Mouse (Mus musculus) kidney, adult 2 months (tissue): ENCODE results near the gene Tcte1. TPM values are rescaled to one million over a fixed set of nuclear protein-coding genes. Genes with fewer than 3 reads are reported as not detected.

Source experiments
- DNase-seq: peaks from one replicate; pipeline ENCODE4 v3.0.0; 2021
- H3K27ac ChIP-seq: fragments of 200-500 bp; 2 replicates; pipeline ENCODE4 v1.5.1; 2012; ENCODE audit warnings: low read depth, low read length, control low read depth, inconsistent platforms; ENCODE audit not compliant: insufficient read depth
- H3K27me3 ChIP-seq: fragments of 200-500 bp; replicated peaks from 2 replicates; pipeline ENCODE4 v1.6.1; 2012; ENCODE audit warnings: mild to moderate bottlenecking, moderate library complexity, low read length, inconsistent platforms; ENCODE audit not compliant: control insufficient read depth, insufficient read depth
- H3K36me3 ChIP-seq: fragments of 200-500 bp; 2 replicates; pipeline ENCODE4 v1.6.1; 2012; ENCODE audit warnings: mild to moderate bottlenecking, moderate library complexity, low read length, inconsistent platforms; ENCODE audit not compliant: control insufficient read depth, insufficient read depth
- H3K4me1 ChIP-seq: fragments of 200-500 bp; 2 replicates; pipeline ENCODE4 v1.6.1; 2011; ENCODE audit warnings: low read length; ENCODE audit not compliant: control insufficient read depth, insufficient read depth
- H3K4me3 ChIP-seq: fragments of 200-500 bp; 2 replicates; pipeline ENCODE4 v1.5.1; 2011; ENCODE audit warnings: mild to moderate bottlenecking, low read depth, low read length, control low read depth; ENCODE audit not compliant: insufficient read depth
- CTCF ChIP-seq: fragments of 200-500 bp; conservative IDR thresholded peaks from 2 replicates; pipeline ENCODE4 v1.5.1; 2011; ENCODE audit warnings: low read depth, mild to moderate bottlenecking, control low read depth, low read length, moderate library complexity, mixed read lengths; ENCODE audit not compliant: insufficient read depth, insufficient read length
- POLR2A ChIP-seq: fragments of 200-500 bp; IDR thresholded peaks from one replicate; pipeline ENCODE4 v1.6.1; 2011; ENCODE audit warnings: low read depth, low read length, control low read depth
- WGBS: fragments of 180-500 bp; shearing (Covaris S2); methylation state at CpG from one replicate; pipeline ENCODE4 v1.1.7; 2018; 5-methylcytosine and 5-hydroxymethylcytosine counted together
- polyA plus RNA-seq: library from polyadenylated mRNA; depleted of rRNA; stranded (reverse); fragments of >200 nt; gene quantifications from 2 replicates; pipeline ENCODE4 v1.2.3, GENCODE M21; 2012; rRNA removed

Gene Tcte1
- polyA plus RNA-seq, 1 experiment = 0.09 TPM

DNA sequence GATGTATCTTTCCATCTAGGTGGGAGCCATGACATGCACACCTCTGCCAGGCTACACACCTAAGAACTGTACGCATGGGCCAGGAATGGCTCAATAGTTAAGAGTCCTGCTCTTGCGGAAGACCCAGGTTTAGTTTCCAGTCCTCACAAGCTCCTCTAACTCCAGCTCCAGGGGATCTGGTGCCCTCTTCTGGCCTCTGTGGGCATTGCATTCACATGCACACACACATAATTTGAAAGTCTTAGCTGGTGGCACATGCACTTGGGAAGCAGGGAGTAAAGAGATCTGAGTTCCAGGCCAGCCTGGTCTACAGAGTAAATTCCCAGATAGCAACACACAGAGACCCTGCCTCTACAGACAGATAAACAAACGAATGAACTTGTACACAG lies 63.2 kb downstream of the Tcte1 start:
- 94% methylated on average over 3 of the region's 3 CpGs for WGBS
- Histone ChIP-seq H3K27me3 (no peaks in the 10 kb centered on the region), H3K27ac (peak overlapping the region; percentile 92; the same call in 1 of the 2 replicates), H3K36me3 (no peaks in the 10 kb centered on the region), H3K4me1 (peaks cover 26% of the 10 kb centered on the region), H3K4me3 (no peak overlapping the region)
- DNase-seq = no peak
- TF ChIP-seq POLR2A (no peak), CTCF (peak; percentile 55)

DNA sequence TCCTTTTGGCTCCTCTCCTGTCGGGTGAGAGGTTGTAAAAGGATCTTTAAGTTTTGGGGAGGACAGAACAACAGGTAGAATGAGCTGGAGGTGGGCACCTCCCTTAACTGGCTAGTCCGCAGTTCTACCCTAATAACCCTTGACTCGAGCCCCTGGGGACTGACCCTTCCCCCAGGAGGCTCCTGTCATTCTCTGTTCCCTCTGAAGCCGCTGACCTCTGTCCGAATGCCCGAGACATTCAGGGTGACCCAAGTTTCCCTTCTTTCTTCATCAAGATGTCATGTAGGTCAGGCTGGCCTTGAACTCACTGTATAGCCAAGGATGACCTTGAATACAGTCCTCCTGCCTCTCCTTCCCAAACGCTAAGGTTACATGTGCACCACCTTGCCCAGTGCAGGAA lies 65.1 kb downstream of the Tcte1 start:
- peaks cover 25% of the 10 kb centered on the region for H3K4me1 ChIP-seq
- DNase-seq = no peak
- no peaks in the 10 kb centered on the region for H3K27me3 ChIP-seq
- H3K36me3 ChIP-seq = no peaks in the 10 kb centered on the region
- H3K4me3 ChIP-seq = no peak overlapping the region
- no peak overlapping the region for H3K27ac ChIP-seq
- WGBS = 85% methylated on average over 7 of the region's 7 CpGs
- no peak for TF ChIP-seq POLR2A
- TF ChIP-seq CTCF = no peak

DNA sequence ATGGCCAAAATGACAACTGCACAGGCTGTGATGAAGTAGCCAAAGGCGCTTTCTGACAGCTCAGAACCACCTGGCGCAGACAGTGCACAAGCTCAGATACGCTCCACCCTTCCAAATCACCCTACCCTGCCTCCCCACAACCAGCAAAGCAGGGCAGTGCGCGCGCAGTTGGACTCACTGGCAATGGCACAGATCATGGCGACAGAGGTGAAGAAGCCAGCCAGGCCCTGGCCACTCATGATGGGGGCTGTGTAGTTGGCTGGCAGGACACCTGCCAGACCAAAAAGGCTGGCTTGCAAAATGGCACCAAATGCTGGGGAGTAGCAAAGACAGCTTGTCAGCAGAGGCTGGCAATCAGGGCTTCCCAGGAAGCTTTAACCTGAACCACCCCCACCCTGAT lies 66.0 kb downstream of the Tcte1 start:
- over 99% methylated on average over 7 of the region's 7 CpGs for WGBS
- no peak for DNase-seq

DNA sequence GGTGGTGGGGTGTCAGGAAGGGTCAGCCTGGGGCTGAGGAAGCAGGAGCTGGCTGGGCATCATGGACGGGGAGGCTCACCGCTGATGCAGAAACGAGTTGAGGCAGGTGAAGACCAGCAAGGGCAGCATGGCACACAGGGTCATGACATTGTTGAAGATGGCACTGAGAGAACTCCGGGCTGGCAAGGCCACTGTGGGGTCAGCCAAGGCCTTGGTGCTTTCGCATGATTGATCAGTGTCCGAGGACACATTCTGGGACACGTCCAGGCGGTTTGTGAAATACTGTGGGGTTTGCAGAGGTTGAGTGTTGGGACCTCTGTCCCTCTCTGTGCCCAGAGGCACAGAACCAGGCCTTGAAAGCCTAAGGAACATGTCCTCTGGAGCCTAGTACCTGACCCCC lies 66.6 kb downstream of the Tcte1 start:
- TF ChIP-seq CTCF (no peak), POLR2A (no peak)
- H3K27ac ChIP-seq = no peak overlapping the region
- no peaks in the 10 kb centered on the region for H3K36me3 ChIP-seq
- peaks cover 19% of the 10 kb centered on the region for H3K4me1 ChIP-seq
- H3K27me3 ChIP-seq = no peaks in the 10 kb centered on the region
- DNase-seq = peak; percentile 8
- no peak overlapping the region for H3K4me3 ChIP-seq
- 77% methylated on average over 8 of the region's 8 CpGs for WGBS

More for the DNA sequence above, 66.0 kb downstream of the Tcte1 start:
- Histone ChIP-seq H3K4me1 (peaks cover 22% of the 10 kb centered on the region), H3K36me3 (no peaks in the 10 kb centered on the region), H3K4me3 (no peak overlapping the region), H3K27ac (no peak overlapping the region), H3K27me3 (no peaks in the 10 kb centered on the region)
- TF ChIP-seq CTCF (no peak), POLR2A (no peak)

DNA sequence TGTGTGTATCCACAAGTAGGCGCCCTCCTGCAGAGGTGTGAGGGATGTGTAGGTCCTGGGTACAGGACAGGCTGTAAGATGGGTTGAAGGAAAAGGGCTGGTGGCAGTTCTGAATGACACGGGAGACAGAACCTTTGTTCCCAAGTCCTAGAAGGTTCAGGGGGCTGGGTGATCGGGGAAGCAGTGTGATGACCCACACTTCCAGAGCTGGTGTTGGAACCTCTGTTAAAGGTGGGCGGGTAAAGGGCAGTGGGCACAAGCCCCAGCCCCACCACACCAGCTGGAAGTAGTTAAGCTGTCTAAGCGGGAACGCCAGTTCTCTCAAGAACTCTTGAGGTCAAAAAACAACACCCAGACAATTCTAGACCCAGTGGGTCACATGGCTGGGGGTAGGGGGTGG lies 67.2 kb downstream of the Tcte1 start:
- peak; percentile 13 for DNase-seq
- no peak for TF ChIP-seq CTCF
- no peak for TF ChIP-seq POLR2A
- H3K4me1 ChIP-seq = peaks cover 14% of the 10 kb centered on the region
- WGBS = 81% methylated on average over 6 of the region's 6 CpGs
- H3K27me3 ChIP-seq = no peaks in the 10 kb centered on the region
- no peaks in the 10 kb centered on the region for H3K36me3 ChIP-seq
- no peak overlapping the region for H3K27ac ChIP-seq
- H3K4me3 ChIP-seq = no peak overlapping the region

DNA sequence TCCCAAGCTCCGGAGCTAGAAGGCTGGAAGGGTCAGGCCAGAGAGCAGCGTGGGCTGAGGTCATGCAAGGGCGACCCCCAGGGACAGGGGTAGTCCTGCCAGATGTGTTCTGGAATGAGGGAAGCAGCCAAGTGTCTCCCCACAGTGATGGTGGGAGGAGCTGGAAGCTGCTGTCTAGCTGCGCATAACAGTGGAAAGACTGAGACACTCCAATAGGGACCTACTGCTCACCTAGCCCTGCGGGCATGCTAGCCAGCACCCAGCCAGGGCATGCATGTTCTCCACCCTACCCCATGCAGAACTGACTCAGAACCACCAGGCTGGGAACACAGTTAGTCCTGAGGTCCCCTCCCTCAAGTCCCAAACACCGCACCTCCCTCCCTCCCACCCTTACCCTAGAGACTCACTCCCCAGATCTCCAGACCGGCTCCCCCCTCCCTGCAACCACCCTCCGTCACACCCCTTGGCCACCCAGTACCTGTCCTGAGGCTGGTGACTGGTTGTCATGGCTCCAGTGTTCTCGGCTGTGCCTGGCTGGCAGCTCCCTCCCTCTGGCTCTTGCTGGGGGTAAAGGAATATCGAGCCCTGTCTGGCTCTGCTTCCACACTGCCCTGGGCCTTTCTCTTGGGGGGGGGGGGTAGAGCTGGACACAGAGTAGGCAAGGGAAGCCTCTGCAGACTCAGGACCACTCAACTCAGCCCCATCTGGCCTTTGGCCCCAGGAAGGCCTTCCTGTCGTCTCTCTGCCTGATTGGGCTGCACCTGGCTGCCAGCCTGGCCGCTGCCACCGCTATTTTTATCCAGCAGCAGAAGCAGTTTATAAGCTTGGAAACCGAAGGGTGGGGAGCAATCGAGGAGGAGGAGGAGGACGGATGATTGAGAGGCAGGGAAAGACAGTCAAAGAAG lies 68.7 kb downstream of the Tcte1 start:
- peak; percentile 66 for DNase-seq
- peak overlapping the region; percentile 34 for H3K4me3 ChIP-seq
- H3K4me1 ChIP-seq = peaks cover 25% of the 10 kb centered on the region
- no peak for TF ChIP-seq CTCF
- TF ChIP-seq POLR2A = no peak
- 26% methylated on average over 16 of the region's 16 CpGs for WGBS
- H3K27me3 ChIP-seq = no peaks in the 10 kb centered on the region
- H3K36me3 ChIP-seq = no peaks in the 10 kb centered on the region
- H3K27ac ChIP-seq = peak overlapping the region; percentile 92

Other genes starting within 250 kb of the Tcte1 start
- 8.9 and 10.9 TPM in 2 replicates for gene Cdc5l, start 89.7 kb upstream of the Tcte1 start, polyA plus RNA-seq
- 0.19 and 0.45 TPM in 2 replicates for gene Spats1, start 48.0 kb upstream of the Tcte1 start, polyA plus RNA-seq
- gene Aars2, start 16.6 kb upstream of the Tcte1 start, polyA plus RNA-seq = 16.2 and 17.6 TPM in 2 replicates
- gene Tmem151b, start 26.2 kb downstream of the Tcte1 start, polyA plus RNA-seq = 1.9 and 2.1 TPM in 2 replicates
- gene Nfkbie, start 32.3 kb downstream of the Tcte1 start, polyA plus RNA-seq = 4.3 and 5.8 TPM in 2 replicates
- gene Slc35b2, start 40.4 kb downstream of the Tcte1 start, polyA plus RNA-seq = 75.5 and 96.1 TPM in 2 replicates
- gene Hsp90ab1, start 49.8 kb downstream of the Tcte1 start, polyA plus RNA-seq = 369 and 408 TPM in 2 replicates
- 89.5 and 90.4 TPM in 2 replicates for gene Slc29a1, start 76.2 kb downstream of the Tcte1 start, polyA plus RNA-seq
- 6.4 and 7.1 TPM in 2 replicates for gene Mymx, start 78.7 kb downstream of the Tcte1 start, polyA plus RNA-seq
- gene Capn11, start 135.9 kb downstream of the Tcte1 start, polyA plus RNA-seq = 0.04 and 0.16 TPM in 2 replicates
- gene Mrpl14, start 162.9 kb downstream of the Tcte1 start, polyA plus RNA-seq = 168 and 199 TPM in 2 replicates
- 77.9 and 90.1 TPM in 2 replicates for gene Tmem63b, start 163.5 kb downstream of the Tcte1 start, polyA plus RNA-seq
- gene 1600014C23Rik, start 210.4 kb downstream of the Tcte1 start, polyA plus RNA-seq = not detected in 2 replicates